Mouse (Mus musculus) MEL (cell line): Measurements from ENCODE around the gene Slfn8. TPM values are rescaled to one million over a fixed set of nuclear protein-coding genes. Genes with fewer than 3 reads are reported as not detected.
"Not testable (repeated sequence)": the region's sequence is repeated elsewhere in the genome, so short reads cannot be mapped to it uniquely, and the experiment has no call there.

Experiments
- DNase-seq: peaks from one replicate; pipeline ENCODE4 v3.0.0; 2011; ENCODE audit warnings: low read depth, low spot score
- H3K27ac ChIP-seq: 2 replicates; pipeline ENCODE4 v1.5.1; 2012; ENCODE audit warnings: low read depth, mild to moderate bottlenecking, control low read depth, low read length, moderate library complexity; ENCODE audit not compliant: control insufficient read depth
- H3K27me3 ChIP-seq, 2 experiments: fragments of 150-350 bp in 1 of 2; sonication (generic) in 1 of 2; 2 replicates each; pipeline ENCODE4 v1.6.1; 2012; ENCODE audit warnings: low read length in 2 of 2, mild to moderate bottlenecking in 2 of 2, improper control_type of control experiment in 1 of 2, moderate library complexity in 1 of 2; ENCODE audit not compliant: insufficient read depth in 2 of 2, control insufficient read depth in 1 of 2
- H3K36me3 ChIP-seq, 2 experiments: 2 replicates each; pipeline ENCODE4 v1.6.1; 2012 to 2014; ENCODE audit warnings: low read length in 2 of 2, improper control_type of control experiment in 1 of 2, inconsistent platforms in 1 of 2, mild to moderate bottlenecking in 1 of 2; ENCODE audit not compliant: insufficient read depth in 2 of 2, control insufficient read depth in 1 of 2
- H3K4me1 ChIP-seq, 2 experiments: fragments of 150-350 bp in 1 of 2; sonication (generic) in 1 of 2; 2 replicates each; pipeline ENCODE4 v1.6.1; 2012; ENCODE audit warnings: low read length in 2 of 2, improper control_type of control experiment in 1 of 2, mild to moderate bottlenecking in 1 of 2; ENCODE audit not compliant: insufficient read depth in 2 of 2, control insufficient read depth in 1 of 2
- H3K4me3 ChIP-seq, 2 experiments: fragments of 150-350 bp in 1 of 2; sonication (generic) in 1 of 2; 2 replicates each; pipeline ENCODE4 v1.5.1; 2012; ENCODE audit warnings: low read depth in 2 of 2, low read length in 2 of 2, mild to moderate bottlenecking in 2 of 2, moderate library complexity in 2 of 2, control low read depth in 1 of 2, improper control_type of control experiment in 1 of 2; ENCODE audit not compliant: control insufficient read depth in 1 of 2, insufficient read depth in 1 of 2
- H3K79me2 ChIP-seq: 2 replicates; pipeline ENCODE4 v1.6.1; 2012; ENCODE audit warnings: mild to moderate bottlenecking, low read length, moderate library complexity; ENCODE audit not compliant: control insufficient read depth, poor library complexity, insufficient read depth
- H3K9ac ChIP-seq: 2 replicates; pipeline ENCODE4 v1.6.1; 2012; ENCODE audit warnings: low read depth, mild to moderate bottlenecking, control low read depth, low read length, moderate library complexity; ENCODE audit not compliant: control insufficient read depth, poor library complexity, severe bottlenecking
- H3K9me3 ChIP-seq: fragments of 150-350 bp; sonication (generic); replicated peaks from 2 replicates; pipeline ENCODE4 v1.6.1; 2012; ENCODE audit warnings: mild to moderate bottlenecking, low read length, improper control_type of control experiment, moderate library complexity; ENCODE audit not compliant: insufficient read depth
- CHD2 ChIP-seq: IDR thresholded peaks from 2 replicates; pipeline ENCODE4 v1.6.1; 2011; ENCODE audit warnings: low read length, improper control_type of control experiment
- ELF1 ChIP-seq: IDR thresholded peaks from 2 replicates; pipeline ENCODE4 v1.6.1; 2014; ENCODE audit warnings: low read depth, mild to moderate bottlenecking, inconsistent platforms, low read length, improper control_type of control experiment, moderate library complexity
- ETS1 ChIP-seq: IDR thresholded peaks from 2 replicates; pipeline ENCODE4 v1.6.1; 2012; ENCODE audit warnings: low read depth, mild to moderate bottlenecking, inconsistent platforms, low read length, improper control_type of control experiment, moderate library complexity
- GABPA ChIP-seq: IDR thresholded peaks from 2 replicates; pipeline ENCODE4 v1.6.1; 2012; ENCODE audit warnings: low read depth, mild to moderate bottlenecking, inconsistent platforms, low read length, improper control_type of control experiment, moderate library complexity
- HCFC1 ChIP-seq: IDR thresholded peaks from 2 replicates; pipeline ENCODE4 v1.6.1; 2012; ENCODE audit warnings: low read depth, mild to moderate bottlenecking, inconsistent platforms, low read length, improper control_type of control experiment, moderate library complexity
- MAFK ChIP-seq: IDR thresholded peaks from 2 replicates; pipeline ENCODE4 v1.6.1; 2011; ENCODE audit warnings: low read depth, mild to moderate bottlenecking, low read length, improper control_type of control experiment, borderline replicate concordance
- MAZ ChIP-seq: IDR thresholded peaks from 2 replicates; pipeline ENCODE4 v1.6.1; 2012; ENCODE audit warnings: low read depth, mild to moderate bottlenecking, inconsistent platforms, low read length, improper control_type of control experiment
- MXI1 ChIP-seq: IDR thresholded peaks from 2 replicates; pipeline ENCODE4 v1.6.1; 2011; ENCODE audit warnings: mild to moderate bottlenecking, low read depth, low read length, improper control_type of control experiment
- MYB ChIP-seq: IDR thresholded peaks from 2 replicates; pipeline ENCODE4 v1.6.1; 2011; ENCODE audit warnings: mild to moderate bottlenecking, low read depth, low read length, improper control_type of control experiment
- NELFE ChIP-seq: IDR thresholded peaks from 2 replicates; pipeline ENCODE4 v1.6.1; 2011; ENCODE audit warnings: low read depth, low read length, improper control_type of control experiment
- NRF1 ChIP-seq: IDR thresholded peaks from 2 replicates; pipeline ENCODE4 v1.6.1; 2014; ENCODE audit warnings: low read depth, mild to moderate bottlenecking, inconsistent platforms, low read length, improper control_type of control experiment, moderate library complexity; ENCODE audit not compliant: poor library complexity, insufficient read depth, severe bottlenecking
- RAD21 ChIP-seq: IDR thresholded peaks from 2 replicates; pipeline ENCODE4 v1.6.1; 2011; ENCODE audit warnings: mild to moderate bottlenecking, low read depth, low read length, improper control_type of control experiment
- RCOR1 ChIP-seq: IDR thresholded peaks from 2 replicates; pipeline ENCODE4 v1.6.1; 2012; ENCODE audit warnings: low read depth, mild to moderate bottlenecking, inconsistent platforms, low read length, improper control_type of control experiment
- UBTF ChIP-seq: IDR thresholded peaks from 2 replicates; pipeline ENCODE4 v1.6.1; 2012; ENCODE audit warnings: low read depth, mild to moderate bottlenecking, inconsistent platforms, low read length, improper control_type of control experiment, moderate library complexity, borderline replicate concordance; ENCODE audit not compliant: insufficient read depth
- ZNF384 ChIP-seq: IDR thresholded peaks from 2 replicates; pipeline ENCODE4 v1.6.1; 2012; ENCODE audit warnings: low read depth, mild to moderate bottlenecking, inconsistent platforms, low read length, improper control_type of control experiment
- polyA plus RNA-seq, 2 experiments: library from polyadenylated mRNA; stranded (reverse) in 1 of 2; unstranded in 1 of 2; fragments of >175 nt in 1 of 2; fragments of >200 nt in 1 of 2; gene quantifications; 2 replicates each; pipeline versions ENCODE4 v1.2.1 to v1.2.4; 2012; ENCODE audit warnings: low replicate concordance in 2 of 2, low read depth in 1 of 2; ENCODE audit not compliant: insufficient read length in 2 of 2, insufficient read depth in 1 of 2, missing spikeins in 1 of 2
- total RNA-seq: library from RNA; depleted of rRNA; stranded (reverse); fragments of 300-350 nt; gene quantifications from 2 replicates; pipeline ENCODE4 v1.2.3, GENCODE M21; 2012

Gene Slfn8
- total and polyA plus RNA-seq, 3 experiments: 11.6 to 47.2 (median 11.9) TPM

DNA sequence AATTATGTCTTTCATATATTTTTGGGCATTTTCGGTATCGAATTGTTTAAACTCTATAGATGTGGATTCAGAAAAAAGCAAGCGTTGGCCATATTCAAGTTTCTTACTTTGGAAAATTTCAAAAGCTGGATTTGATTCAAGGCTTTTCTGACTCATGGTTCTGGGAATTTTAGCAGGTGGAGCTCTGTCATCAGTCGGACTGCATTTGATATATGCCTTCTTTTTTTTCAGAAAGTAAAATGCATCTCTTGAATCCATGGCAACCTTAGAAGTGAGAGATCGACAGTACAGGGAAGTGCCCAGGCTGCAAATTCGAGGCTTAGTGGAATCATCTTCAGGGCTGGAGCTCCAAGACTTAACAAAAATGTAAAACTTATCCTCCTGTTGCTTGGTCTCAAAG is 33.0 kb downstream of the Slfn8 start:
- H3K4me3 ChIP-seq: no peak overlapping the region
- TF ChIP-seq ELF1 (no peak), HCFC1 (no peak), ETS1 (no peak), MAFK (no peak), CHD2 (no peak), NRF1 (no peak), RCOR1 (no peak), GABPA (no peak), RAD21 (no peak), MAZ (no peak), ZNF384 (no peak), MYB (no peak), UBTF (no peak)
- H3K4me1 ChIP-seq: 0 out of 4 replicates have a peak, but pooled peaks cover 0 to 6% of the 10 kb centered on the region in 2 experiments
- H3K27me3 ChIP-seq: no peaks in the 10 kb centered on the region
- H3K79me2 ChIP-seq: no peaks in the 10 kb centered on the region
- H3K9me3 ChIP-seq: no peaks in the 10 kb centered on the region
- no peak overlapping the region for H3K9ac ChIP-seq
- DNase-seq: no peak
- no peak overlapping the region for H3K27ac ChIP-seq
- H3K36me3 ChIP-seq: peaks cover 0 to 3% of the 10 kb centered on the region in 2 experiments; a peak in 2 of 4 replicates

DNA sequence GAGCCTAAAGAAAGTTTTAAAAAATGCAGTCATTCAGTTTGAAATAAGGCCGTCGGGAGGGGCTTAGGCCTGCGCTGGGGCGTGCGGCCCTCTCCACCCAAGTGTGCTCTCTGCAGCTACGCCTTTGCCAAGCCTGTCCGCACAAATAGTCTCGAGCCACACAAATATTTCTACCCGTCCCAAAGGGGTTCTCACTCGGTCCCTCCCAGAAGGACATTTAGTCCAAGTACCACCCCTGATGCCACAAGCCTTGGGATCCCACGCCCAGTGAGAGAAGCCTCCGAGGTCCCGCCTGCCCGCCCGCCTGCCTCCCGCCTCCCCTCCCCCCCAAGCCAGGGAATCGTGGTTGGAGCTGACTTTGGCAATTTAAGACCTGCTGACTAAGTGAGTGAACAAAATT is 37.4 kb downstream of the Slfn8 start:
- no peaks in the 10 kb centered on the region for H3K79me2 ChIP-seq
- H3K9me3 ChIP-seq: no peaks in the 10 kb centered on the region
- H3K27ac ChIP-seq: no peak overlapping the region
- no peak overlapping the region for H3K9ac ChIP-seq
- peaks cover 0 to 4% of the 10 kb centered on the region in 2 experiments; a peak in 2 of 4 replicates for H3K27me3 ChIP-seq
- H3K36me3 ChIP-seq: peaks cover 0 to 2% of the 10 kb centered on the region in 2 experiments; a peak in 1 of 4 replicates
- 0 out of 4 replicates have a peak, but pooled peaks cover 0 to 3% of the 10 kb centered on the region in 2 experiments for H3K4me1 ChIP-seq
- no peak for TF ChIP-seq RAD21
- TF ChIP-seq MXI1: no peak
- TF ChIP-seq NELFE: no peak
- no peak for TF ChIP-seq UBTF
- TF ChIP-seq, all 39 proteins: peak for 0
- no peak overlapping the region for H3K4me3 ChIP-seq
- DNase-seq: no peak

- H3K4me1 ChIP-seq, DNase-seq, H3K27me3 ChIP-seq, H3K4me3 ChIP-seq, H3K9me3 ChIP-seq, H3K36me3 ChIP-seq, H3K27ac ChIP-seq, H3K79me2 ChIP-seq, H3K9ac ChIP-seq: not testable (repeated sequence)
These were observed 38.2 kb downstream of the Slfn8 start for GRCm38 (mm10) chr11:82982409-82982808.
